Mouse (Mus musculus) embryonic fibroblast, embryonic 13.5 days (primary cell): Measurements from ENCODE around the gene Fsd1. TPM values are rescaled to one million over a fixed set of nuclear protein-coding genes. Genes with fewer than 3 reads are reported as not detected.

Experiments
- H3K27ac ChIP-seq: 2 replicates; pipeline ENCODE4 v1.5.1; 2012; ENCODE audit warnings: low read length, control low read depth, inconsistent platforms; ENCODE audit not compliant: insufficient read depth
- H3K4me1 ChIP-seq: 2 replicates; pipeline ENCODE4 v1.6.1; 2011; ENCODE audit warnings: low read length; ENCODE audit not compliant: control insufficient read depth, insufficient read depth
- H3K4me3 ChIP-seq: 2 replicates; pipeline ENCODE4 v1.5.1; 2011; ENCODE audit warnings: mild to moderate bottlenecking, control low read depth, low read length; ENCODE audit not compliant: insufficient read depth
- CTCF ChIP-seq: IDR thresholded peaks from 2 replicates; pipeline ENCODE4 v1.5.1; 2011; ENCODE audit warnings: mild to moderate bottlenecking, control low read depth, low read length, moderate library complexity, borderline replicate concordance; ENCODE audit not compliant: insufficient read depth
- POLR2A ChIP-seq: IDR thresholded peaks from 2 replicates; pipeline ENCODE4 v1.6.1; 2011; ENCODE audit warnings: low read depth, mild to moderate bottlenecking, control low read depth, low read length, moderate library complexity
- polyA plus RNA-seq: library from polyadenylated mRNA; stranded (reverse); fragments of >200 nt; gene quantifications from 2 replicates; pipeline ENCODE4 v1.2.4, GENCODE M21; 2011; ENCODE audit warnings: low read depth; ENCODE audit not compliant: missing spikeins, insufficient read length

The Fsd1 gene
- polyA plus RNA-seq, 1 experiment = 9.5 TPM

GRCm38 (mm10) chr17:56035216-56035615, 48.9 kb downstream of the Fsd1 start:
- Histone ChIP-seq H3K27ac (peak overlapping the region; percentile 80), H3K4me1 (peaks cover 23% of the 10 kb centered on the region), H3K4me3 (peak overlapping the region; percentile 92)
- TF ChIP-seq POLR2A (no peak), CTCF (no peak)

- H3K27ac ChIP-seq = peak within 1 kb of the TSS; percentile 80
- H3K4me3 ChIP-seq = peak within 1 kb of the TSS; percentile 92
- peak; percentile 95 for TF ChIP-seq CTCF
- TF ChIP-seq POLR2A = peak; percentile 87
- H3K4me1 ChIP-seq = peaks cover 12% of the 10 kb centered on the region
These were observed 50.0 kb downstream of the Fsd1 start, which contains the start of gene Sh3gl1 for GRCm38 (mm10) chr17:56036176-56036900. Gene Sh3gl1 (minus strand): TSS chr17:56036635.

GRCm38 (mm10) chr17:56036901-56037287, 50.6 kb downstream of the Fsd1 start:
- no peak for TF ChIP-seq POLR2A
- TF ChIP-seq CTCF = no peak

GRCm38 (mm10) chr17:56038583-56039261, 52.4 kb downstream of the Fsd1 start:
- peaks cover 7% of the 10 kb centered on the region for H3K4me1 ChIP-seq
- TF ChIP-seq POLR2A = no peak
- no peak for TF ChIP-seq CTCF
- no peak overlapping the region for H3K4me3 ChIP-seq
- no peak overlapping the region for H3K27ac ChIP-seq

More at GRCm38 (mm10) chr17:56036901-56037287, 50.6 kb downstream of the Fsd1 start:
- peaks cover 9% of the 10 kb centered on the region for H3K4me1 ChIP-seq
- peak overlapping the region; percentile 29 for H3K4me3 ChIP-seq
- H3K27ac ChIP-seq = no peak overlapping the region

GRCm38 (mm10) chr17:56039345-56039744, 53.0 kb downstream of the Fsd1 start:
- H3K4me1 ChIP-seq = peaks cover 4% of the 10 kb centered on the region; the same call in 1 of the 2 replicates
- no peak overlapping the region for H3K27ac ChIP-seq
- H3K4me3 ChIP-seq = no peak overlapping the region
- TF ChIP-seq CTCF = no peak
- TF ChIP-seq POLR2A = no peak

- no peak for TF ChIP-seq CTCF
- peak; percentile 47; the same call in 1 of the 2 replicates for TF ChIP-seq POLR2A
- Histone ChIP-seq H3K4me1 (peaks cover 4% of the 10 kb centered on the region; the same call in 1 of the 2 replicates), H3K4me3 (peak within 1 kb of the TSS; percentile 90), H3K27ac (peak within 1 kb of the TSS; percentile 59)
These were observed 53.9 kb downstream of the Fsd1 start, which contains the start of gene Chaf1a for GRCm38 (mm10) chr17:56040030-56040856. Gene Chaf1a (plus strand): TSS chr17:56040439.

GRCm38 (mm10) chr17:56040857-56041163, 54.5 kb downstream of the Fsd1 start:
- Histone ChIP-seq H3K4me3 (peak overlapping the region; percentile 90), H3K4me1 (peaks cover 4% of the 10 kb centered on the region; the same call in 1 of the 2 replicates), H3K27ac (peak overlapping the region; percentile 59)
- TF ChIP-seq POLR2A (no peak; the same call in 1 of the 2 replicates), CTCF (no peak)

Other genes starting within 250 kb of the Fsd1 start
- gene Adgre4, start 236.5 kb upstream of the Fsd1 start, polyA plus RNA-seq = not detected in 2 replicates
- 3.8 and 5.6 TPM in 2 replicates for gene Zfp119a, start 107.6 kb upstream of the Fsd1 start, polyA plus RNA-seq
- 5.8 and 10.1 TPM in 2 replicates for gene Zfp959, start 94.4 kb upstream of the Fsd1 start, polyA plus RNA-seq
- gene Zfp119b, start 37.0 kb upstream of the Fsd1 start, polyA plus RNA-seq = 4.6 and 5.4 TPM in 2 replicates
- not detected in 2 replicates for gene Ebi3, start 33.9 kb upstream of the Fsd1 start, polyA plus RNA-seq
- 8.0 and 8.9 TPM in 2 replicates for gene Yju2, start 27.4 kb upstream of the Fsd1 start, polyA plus RNA-seq
- gene Shd, start 16.0 kb upstream of the Fsd1 start, polyA plus RNA-seq = 0.39 TPM in 1 of 2 replicates, not detected in the other
- gene Stap2, start 19.1 kb downstream of the Fsd1 start, polyA plus RNA-seq = 0.35 and 0.58 TPM in 2 replicates
- 45.3 and 51.1 TPM in 2 replicates for gene Mpnd, start 19.2 kb downstream of the Fsd1 start, polyA plus RNA-seq
- gene Sh3gl1, start 50.1 kb downstream of the Fsd1 start, polyA plus RNA-seq = 89.5 and 105 TPM in 2 replicates
- gene Chaf1a, start 53.9 kb downstream of the Fsd1 start, polyA plus RNA-seq = 13.3 and 13.9 TPM in 2 replicates
- 35.2 and 36.6 TPM in 2 replicates for gene Ubxn6, start 88.5 kb downstream of the Fsd1 start, polyA plus RNA-seq
- 55.0 and 57.9 TPM in 2 replicates for gene Hdgfl2, start 93.1 kb downstream of the Fsd1 start, polyA plus RNA-seq
- 0.14 and 0.70 TPM in 2 replicates for gene Plin4, start 123.3 kb downstream of the Fsd1 start, polyA plus RNA-seq
- not detected in 2 replicates for gene Plin5, start 131.1 kb downstream of the Fsd1 start, polyA plus RNA-seq
- gene Lrg1, start 135.5 kb downstream of the Fsd1 start, polyA plus RNA-seq = not detected in 2 replicates
- gene Sema6b, start 153.8 kb downstream of the Fsd1 start, polyA plus RNA-seq = 0.21 and 0.52 TPM in 2 replicates
- gene Tnfaip8l1, start 176.0 kb downstream of the Fsd1 start, polyA plus RNA-seq = 0.72 and 2.1 TPM in 2 replicates
- 55.2 and 63.0 TPM in 2 replicates for gene Mydgf, start 197.4 kb downstream of the Fsd1 start, polyA plus RNA-seq
- 27.8 and 28.8 TPM in 2 replicates for gene Dpp9, start 232.4 kb downstream of the Fsd1 start, polyA plus RNA-seq